Mouse (Mus musculus) E14TG2a.4 (cell line): Measurements from ENCODE around the gene Fbxo31.

Experiments used
- H3K27me3 ChIP-seq: 2 replicates; pipeline ENCODE4 v1.6.1; 2014; ENCODE audit warnings: low read length, control low read depth; ENCODE audit not compliant: insufficient read depth
- H3K36me3 ChIP-seq: 2 replicates; pipeline ENCODE4 v1.6.1; 2014; ENCODE audit warnings: low read length, control low read depth; ENCODE audit not compliant: insufficient read depth
- H3K4me1 ChIP-seq: replicated peaks from 2 replicates; pipeline ENCODE4 v1.6.1; 2014; ENCODE audit warnings: low read depth, low read length, control low read depth
- H3K4me3 ChIP-seq: replicated peaks from 2 replicates; pipeline ENCODE4 v1.5.1; 2014; ENCODE audit warnings: mild to moderate bottlenecking, low read length
- H3K9me3 ChIP-seq: 2 replicates; pipeline ENCODE4 v1.6.1; 2014; ENCODE audit warnings: low read length, control low read depth
- CTCF ChIP-seq: conservative IDR thresholded peaks from 2 replicates; pipeline ENCODE4 v1.5.1; 2014; ENCODE audit warnings: low read length
- NANOG ChIP-seq: IDR thresholded peaks from 2 replicates; pipeline ENCODE4 v1.6.1; 2014; ENCODE audit warnings: borderline replicate concordance, low read length, mixed read lengths
- POU5F1 ChIP-seq: IDR thresholded peaks from 2 replicates; pipeline ENCODE4 v1.6.1; 2014; ENCODE audit warnings: low read length, borderline replicate concordance

The Fbxo31 gene

GRCm38 (mm10) chr8:121530639-121531038, 48.0 kb downstream of the Fbxo31 start:
- TF ChIP-seq CTCF (no peak), POU5F1 (no peak), NANOG (no peak)
- H3K27me3 ChIP-seq = 0 out of 2 replicates have a peak, but pooled peaks cover 11% of the 10 kb centered on the region
- no peaks in the 10 kb centered on the region for H3K36me3 ChIP-seq
- no peaks in the 10 kb centered on the region for H3K9me3 ChIP-seq
- peaks cover 10% of the 10 kb centered on the region for H3K4me1 ChIP-seq
- H3K4me3 ChIP-seq = no peak overlapping the region

- H3K9me3 ChIP-seq = no peaks in the 10 kb centered on the region
- TF ChIP-seq POU5F1 = no peak
- TF ChIP-seq CTCF = no peak
- TF ChIP-seq NANOG = no peak
- H3K36me3 ChIP-seq = no peaks in the 10 kb centered on the region
- no peak overlapping the region for H3K4me3 ChIP-seq
- peaks cover 10% of the 10 kb centered on the region for H3K4me1 ChIP-seq
- peaks cover 11% of the 10 kb centered on the region; the same call in 1 of the 2 replicates for H3K27me3 ChIP-seq
Measured at GRCm38 (mm10) chr8:121528790-121529189, 49.8 kb downstream of the Fbxo31 start.

GRCm38 (mm10) chr8:121527751-121528150, 50.9 kb downstream of the Fbxo31 start:
- Histone ChIP-seq H3K4me1 (peaks cover 10% of the 10 kb centered on the region), H3K36me3 (no peaks in the 10 kb centered on the region), H3K4me3 (no peak overlapping the region), H3K27me3 (peaks cover 11% of the 10 kb centered on the region; the same call in 1 of the 2 replicates), H3K9me3 (no peaks in the 10 kb centered on the region)
- no peak for TF ChIP-seq NANOG
- TF ChIP-seq CTCF = no peak
- no peak for TF ChIP-seq POU5F1

- no peak for TF ChIP-seq CTCF
- no peak for TF ChIP-seq POU5F1
- TF ChIP-seq NANOG = no peak
- Histone ChIP-seq H3K36me3 (no peaks in the 10 kb centered on the region), H3K27me3 (peaks cover 11% of the 10 kb centered on the region; the same call in 1 of the 2 replicates)
Measured at GRCm38 (mm10) chr8:121526811-121527550, 51.6 kb downstream of the Fbxo31 start.

GRCm38 (mm10) chr8:121525111-121525818, 53.3 kb downstream of the Fbxo31 start:
- Histone ChIP-seq H3K36me3 (no peaks in the 10 kb centered on the region), H3K27me3 (peaks cover 6% of the 10 kb centered on the region; the same call in 1 of the 2 replicates), H3K4me1 (peaks cover 2% of the 10 kb centered on the region), H3K4me3 (no peak overlapping the region), H3K9me3 (no peaks in the 10 kb centered on the region)
- no peak for TF ChIP-seq CTCF
- no peak for TF ChIP-seq NANOG
- TF ChIP-seq POU5F1 = no peak

More at GRCm38 (mm10) chr8:121526811-121527550, 51.6 kb downstream of the Fbxo31 start:
- no peak overlapping the region for H3K4me3 ChIP-seq
- H3K9me3 ChIP-seq = no peaks in the 10 kb centered on the region
- peaks cover 9% of the 10 kb centered on the region for H3K4me1 ChIP-seq

- no peaks in the 10 kb centered on the region for H3K9me3 ChIP-seq
- TF ChIP-seq POU5F1 = no peak
- peak; percentile 87 for TF ChIP-seq CTCF
- peaks cover 19% of the 10 kb centered on the region; the same call in 1 of the 2 replicates for H3K27me3 ChIP-seq
- no peak overlapping the region for H3K4me3 ChIP-seq
- no peaks in the 10 kb centered on the region for H3K4me1 ChIP-seq
- H3K36me3 ChIP-seq = no peaks in the 10 kb centered on the region
Measured at GRCm38 (mm10) chr8:121513429-121513828, 65.2 kb downstream of the Fbxo31 start.

GRCm38 (mm10) chr8:121511751-121512150, 66.9 kb downstream of the Fbxo31 start:
- no peaks in the 10 kb centered on the region for H3K36me3 ChIP-seq
- H3K9me3 ChIP-seq = peaks cover 8% of the 10 kb centered on the region; the same call in 1 of the 2 replicates
- no peak overlapping the region for H3K4me3 ChIP-seq
- no peak for TF ChIP-seq POU5F1
- TF ChIP-seq CTCF = no peak
- no peak for TF ChIP-seq NANOG
- peaks cover 19% of the 10 kb centered on the region; the same call in 1 of the 2 replicates for H3K27me3 ChIP-seq
- no peaks in the 10 kb centered on the region for H3K4me1 ChIP-seq
